Mouse (Mus musculus) cerebellum, adult 2 months (tissue): ENCODE results near the gene Atg7.

Experiments used
- CTCF ChIP-seq: fragments of 200-500 bp; IDR thresholded peaks from 2 replicates; pipeline ENCODE4 v1.5.1; 2011; ENCODE audit warnings: low read depth, mild to moderate bottlenecking, control low read depth, low read length, moderate library complexity, borderline replicate concordance; ENCODE audit not compliant: insufficient read depth
- POLR2A ChIP-seq: fragments of 200-500 bp; IDR thresholded peaks from 2 replicates; pipeline ENCODE4 v1.6.1; 2011; ENCODE audit warnings: low read length, control low read depth, borderline replicate concordance; ENCODE audit not compliant: insufficient read depth

- TF ChIP-seq POLR2A (no peak), CTCF (no peak)
These were observed 247.7 kb downstream of the Atg7 start for GRCm38 (mm10) chr6:114890411-114891115.
